Mouse (Mus musculus) MEL (cell line): ENCODE measurements around the gene Tmem206.
A peak's percentile ranks its signal among the peaks of the same experiment; 100 is the strongest.

Experiments used
- CTCF ChIP-seq, 3 experiments: IDR thresholded peaks in 2 of 3; conservative IDR thresholded peaks in 1 of 3; 2 replicates each; pipeline ENCODE4 v1.5.1; 2011 to 2012; ENCODE audit warnings: low read length in 3 of 3, low read depth in 2 of 3, mild to moderate bottlenecking in 2 of 3, improper control_type of control experiment in 1 of 3, inconsistent platforms in 1 of 3, mixed read lengths in 1 of 3, moderate library complexity in 1 of 3; ENCODE audit not compliant: control insufficient read depth in 1 of 3, insufficient read depth in 1 of 3, poor library complexity in 1 of 3, severe bottlenecking in 1 of 3
- E2F4 ChIP-seq: IDR thresholded peaks from 2 replicates; pipeline ENCODE4 v1.6.1; 2011; ENCODE audit warnings: low read depth, low read length, improper control_type of control experiment, borderline replicate concordance
- ELF1 ChIP-seq: IDR thresholded peaks from 2 replicates; pipeline ENCODE4 v1.6.1; 2014; ENCODE audit warnings: low read depth, mild to moderate bottlenecking, inconsistent platforms, low read length, improper control_type of control experiment, moderate library complexity
- EP300 ChIP-seq, 2 experiments: IDR thresholded peaks; 2 replicates each; pipeline ENCODE4 v1.6.1; 2011; ENCODE audit warnings: improper control_type of control experiment in 2 of 2, low read length in 2 of 2, low read depth in 1 of 2, mild to moderate bottlenecking in 1 of 2
- KAT2A ChIP-seq: conservative IDR thresholded peaks from 2 replicates; pipeline ENCODE4 v1.6.1; 2012; ENCODE audit warnings: low read depth, low read length, improper control_type of control experiment, inconsistent platforms
- MAX ChIP-seq: IDR thresholded peaks from 2 replicates; pipeline ENCODE4 v1.6.1; 2011; ENCODE audit warnings: low read length, improper control_type of control experiment
- MEF2A ChIP-seq: IDR thresholded peaks from 2 replicates; pipeline ENCODE4 v1.6.1; 2014; ENCODE audit warnings: low read depth, mild to moderate bottlenecking, inconsistent platforms, low read length, improper control_type of control experiment; ENCODE audit not compliant: poor library complexity, insufficient replicate concordance, severe bottlenecking; ENCODE audit errors: extremely low read depth
- POLR2A ChIP-seq, 2 experiments: IDR thresholded peaks; 2 replicates each; pipeline ENCODE4 v1.6.1; 2011 to 2012; ENCODE audit warnings: low read length in 2 of 2, mild to moderate bottlenecking in 2 of 2, control low read depth in 1 of 2, improper control_type of control experiment in 1 of 2, low read depth in 1 of 2, moderate library complexity in 1 of 2; ENCODE audit not compliant: control insufficient read depth in 1 of 2, insufficient read depth in 1 of 2, poor library complexity in 1 of 2
- POLR2AphosphoS2 ChIP-seq: IDR thresholded peaks from 2 replicates; pipeline ENCODE4 v1.6.1; 2011; ENCODE audit warnings: low read length, improper control_type of control experiment
- TBP ChIP-seq: IDR thresholded peaks from 2 replicates; pipeline ENCODE4 v1.8.0; 2011; ENCODE audit warnings: low read depth, low read length, improper control_type of control experiment
- UBTF ChIP-seq: IDR thresholded peaks from 2 replicates; pipeline ENCODE4 v1.6.1; 2012; ENCODE audit warnings: low read depth, mild to moderate bottlenecking, inconsistent platforms, low read length, improper control_type of control experiment, moderate library complexity, borderline replicate concordance; ENCODE audit not compliant: insufficient read depth
- ZC3H11A ChIP-seq: IDR thresholded peaks from 2 replicates; pipeline ENCODE4 v1.6.1; 2012; ENCODE audit warnings: low read depth, mild to moderate bottlenecking, inconsistent platforms, low read length, improper control_type of control experiment
- ZKSCAN1 ChIP-seq: IDR thresholded peaks from 2 replicates; pipeline ENCODE4 v1.6.1; 2012; ENCODE audit warnings: low read depth, mild to moderate bottlenecking, inconsistent platforms, low read length, improper control_type of control experiment, moderate library complexity
- ZNF384 ChIP-seq: IDR thresholded peaks from 2 replicates; pipeline ENCODE4 v1.6.1; 2012; ENCODE audit warnings: low read depth, mild to moderate bottlenecking, inconsistent platforms, low read length, improper control_type of control experiment

DNA sequence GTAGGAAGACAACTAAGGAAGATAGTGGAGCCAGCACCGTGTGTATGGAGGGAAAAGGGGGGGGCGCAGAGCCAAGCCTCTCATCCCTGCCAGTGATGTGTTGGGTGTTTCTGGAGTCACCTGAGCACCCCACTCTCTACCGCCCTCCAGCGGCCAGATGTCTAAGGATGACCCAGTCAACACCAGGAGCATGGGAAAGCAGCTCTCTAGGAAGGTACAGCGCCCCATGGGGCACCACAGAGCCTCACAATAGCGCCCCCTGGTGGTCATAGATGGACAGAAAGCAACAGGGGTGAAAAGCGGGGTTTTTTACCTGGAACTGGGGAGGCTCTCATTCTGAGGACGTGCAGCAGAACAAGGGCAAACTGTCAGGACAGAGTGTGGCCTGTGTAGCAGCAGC lies 37.0 kb upstream of the Tmem206 start:
- peak in 2 of 3 experiments; percentile 82 to 85 for TF ChIP-seq CTCF (IDR thresholded peaks at IDR 0.05 in 2 of 3, conservative IDR thresholded peaks at IDR 0.05 in 1 of 3; ENCODE audit: control insufficient read depth in 1 of 3, insufficient read depth in 1 of 3, low read depth in 2 of 3, low read length in 3 of 3, poor library complexity in 1 of 3, severe bottlenecking in 1 of 3)
- no peak for TF ChIP-seq E2F4
- no peak for TF ChIP-seq EP300 (IDR thresholded peaks at IDR 0.05; ENCODE audit: low read depth in 1 of 2, low read length in 2 of 2)
- TF ChIP-seq ZKSCAN1, result no peak
- TF ChIP-seq UBTF, result no peak
- TF ChIP-seq ZNF384, result no peak
- TF ChIP-seq POLR2AphosphoS2, result no peak
- no peak for TF ChIP-seq TBP
- TF ChIP-seq POLR2A (IDR thresholded peaks at IDR 0.05; ENCODE audit: control insufficient read depth in 1 of 2, insufficient read depth in 1 of 2, low read depth in 1 of 2, low read length in 2 of 2, poor library complexity in 1 of 2), result no peak
- TF ChIP-seq KAT2A, result no peak
- no peak for TF ChIP-seq MEF2A
- no peak for TF ChIP-seq ELF1
- no peak for TF ChIP-seq MAX
- TF ChIP-seq ZC3H11A, result peak; percentile 76
